Mouse (Mus musculus) myocyte (in vitro differentiated cells): Measurements from ENCODE around the gene Epb41l3.

Source experiments
- CEBPB ChIP-seq: IDR thresholded peaks from 2 replicates; pipeline ENCODE4 v1.6.1; 2011; ENCODE audit warnings: mild to moderate bottlenecking, moderate library complexity; ENCODE audit not compliant: poor library complexity, insufficient read depth, severe bottlenecking
- E2F4 ChIP-seq: IDR thresholded peaks from one replicate; pipeline ENCODE4 v1.6.1; 2011; ENCODE audit warnings: mild to moderate bottlenecking, control low read depth, moderate library complexity; ENCODE audit not compliant: insufficient read depth
- MAX ChIP-seq: IDR thresholded peaks from one replicate; pipeline ENCODE4 v1.6.1; 2011; ENCODE audit warnings: low read depth, mild to moderate bottlenecking, control low read depth
- MYOG ChIP-seq, 3 experiments: IDR thresholded peaks; one replicate each; pipeline ENCODE4 v1.6.1; 2011; ENCODE audit warnings: control low read depth in 2 of 3, low read depth in 2 of 3, mild to moderate bottlenecking in 2 of 3; ENCODE audit not compliant: insufficient read length in 2 of 3, control insufficient read depth in 1 of 3, insufficient read depth in 1 of 3
- POLR2A ChIP-seq: IDR thresholded peaks from one replicate; pipeline ENCODE4 v1.6.1; 2011; ENCODE audit warnings: low read depth, mild to moderate bottlenecking, control low read depth, moderate library complexity; ENCODE audit not compliant: insufficient read length
- POLR2AphosphoS2 ChIP-seq: IDR thresholded peaks from one replicate; pipeline ENCODE4 v1.6.1; 2011; ENCODE audit warnings: low read depth, control low read depth; ENCODE audit not compliant: insufficient read length
- TCF12 ChIP-seq: IDR thresholded peaks from one replicate; pipeline ENCODE4 v1.6.1; 2011; ENCODE audit warnings: mild to moderate bottlenecking, control low read depth; ENCODE audit not compliant: poor library complexity, insufficient read depth, severe bottlenecking
- USF1 ChIP-seq: IDR thresholded peaks from one replicate; pipeline ENCODE4 v1.6.1; 2011; ENCODE audit warnings: low read depth, mild to moderate bottlenecking, control low read depth, moderate library complexity

DNA sequence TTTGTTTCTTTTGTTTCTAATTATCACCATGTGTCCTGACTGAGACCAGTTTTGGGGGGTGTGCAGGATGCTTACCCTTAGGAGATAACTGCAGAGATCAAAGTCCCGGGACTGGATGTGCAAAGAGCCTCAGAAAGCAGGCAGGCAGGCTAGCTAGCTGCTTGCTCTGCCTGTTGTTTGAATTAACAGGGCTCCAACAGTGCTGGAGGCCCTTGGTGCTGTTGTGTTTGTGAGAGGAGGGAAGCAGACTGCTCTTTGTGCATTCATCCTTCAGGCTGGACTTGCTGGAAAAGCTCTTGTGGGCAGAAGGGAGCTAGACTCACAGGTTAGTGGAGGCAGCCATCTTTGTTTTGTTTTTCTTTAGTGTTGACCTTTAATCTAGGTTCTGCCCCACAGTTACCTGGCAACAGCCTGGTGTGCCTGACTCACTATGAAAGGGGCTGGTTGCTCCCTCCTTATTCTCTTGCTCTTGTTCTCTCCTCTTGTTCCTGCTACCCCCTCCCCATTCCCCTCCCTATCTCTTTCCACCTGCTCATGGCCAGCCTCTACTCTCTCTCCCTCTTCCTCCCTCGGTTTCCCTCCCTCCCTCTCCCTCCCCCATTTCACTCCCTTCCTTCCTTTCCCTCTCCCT, 117.5 kb downstream of the Epb41l3 start:
- no peak for TF ChIP-seq POLR2A
- TF ChIP-seq MAX, result no peak
- no peak for TF ChIP-seq TCF12
- TF ChIP-seq USF1, result no peak
- no peak for TF ChIP-seq MYOG (IDR thresholded peaks at IDR 0.05; ENCODE audit: control insufficient read depth in 1 of 3, insufficient read depth in 1 of 3, insufficient read length in 2 of 3, low read depth in 2 of 3)
- no peak for TF ChIP-seq E2F4
- no peak for TF ChIP-seq POLR2AphosphoS2
- TF ChIP-seq CEBPB, result no peak
